Mouse (Mus musculus) megakaryocyte, embryonic 14.5 days (primary cell): ENCODE results near the gene Dnajc5. TPM values are rescaled to one million over a fixed set of nuclear protein-coding genes. Genes with fewer than 3 reads are reported as not detected.

Experiments
- H3K27me3 ChIP-seq: replicated peaks from 2 replicates; pipeline ENCODE3; 2012; ENCODE audit warnings: inconsistent platforms
- H3K36me3 ChIP-seq: replicated peaks from 2 replicates; pipeline ENCODE3; 2012; ENCODE audit warnings: low read length, inconsistent platforms, mixed read lengths
- H3K4me1 ChIP-seq: 2 replicates; pipeline ENCODE4 v1.6.1; 2012; ENCODE audit warnings: inconsistent platforms
- H3K4me3 ChIP-seq: replicated peaks from 2 replicates; pipeline ENCODE3; 2012; ENCODE audit warnings: moderate library complexity, mild to moderate bottlenecking, inconsistent platforms
- H3K9me3 ChIP-seq: 2 replicates; pipeline ENCODE4 v1.6.1; 2012; ENCODE audit warnings: inconsistent platforms
- FLI1 ChIP-seq: IDR thresholded peaks from 2 replicates; pipeline ENCODE4 v1.6.1; 2012; ENCODE audit warnings: low read length, inconsistent platforms, mixed read lengths
- GATA1 ChIP-seq: IDR thresholded peaks from 3 replicates; pipeline ENCODE4 v1.6.1; 2012; ENCODE audit warnings: mixed read lengths, low read length, inconsistent platforms, borderline replicate concordance
- polyA plus RNA-seq: library from polyadenylated mRNA; stranded (reverse); fragments of >175 nt; gene quantifications from 2 replicates; pipeline ENCODE4 v1.2.3, GENCODE M21; 2012; ENCODE audit warnings: low replicate concordance; ENCODE audit not compliant: insufficient read depth

Gene Dnajc5
- polyA plus RNA-seq, 1 experiment = 10.4 TPM

GRCm38 (mm10) chr2:181593042-181593421 is 72.7 kb downstream of the Dnajc5 start:
- TF ChIP-seq GATA1 = no peak
- no peak for TF ChIP-seq FLI1
- H3K36me3 ChIP-seq = peaks cover 29% of the 10 kb centered on the region
- H3K4me3 ChIP-seq = peak overlapping the region; percentile 96
- H3K27me3 ChIP-seq = no peaks in the 10 kb centered on the region
- no peaks in the 10 kb centered on the region for H3K9me3 ChIP-seq
- peaks cover 57% of the 10 kb centered on the region for H3K4me1 ChIP-seq

- TF ChIP-seq FLI1 = no peak
- no peak for TF ChIP-seq GATA1
- peaks cover 61% of the 10 kb centered on the region for H3K4me1 ChIP-seq
These were observed 73.7 kb downstream of the Dnajc5 start for GRCm38 (mm10) chr2:181593937-181594336.

DNA sequence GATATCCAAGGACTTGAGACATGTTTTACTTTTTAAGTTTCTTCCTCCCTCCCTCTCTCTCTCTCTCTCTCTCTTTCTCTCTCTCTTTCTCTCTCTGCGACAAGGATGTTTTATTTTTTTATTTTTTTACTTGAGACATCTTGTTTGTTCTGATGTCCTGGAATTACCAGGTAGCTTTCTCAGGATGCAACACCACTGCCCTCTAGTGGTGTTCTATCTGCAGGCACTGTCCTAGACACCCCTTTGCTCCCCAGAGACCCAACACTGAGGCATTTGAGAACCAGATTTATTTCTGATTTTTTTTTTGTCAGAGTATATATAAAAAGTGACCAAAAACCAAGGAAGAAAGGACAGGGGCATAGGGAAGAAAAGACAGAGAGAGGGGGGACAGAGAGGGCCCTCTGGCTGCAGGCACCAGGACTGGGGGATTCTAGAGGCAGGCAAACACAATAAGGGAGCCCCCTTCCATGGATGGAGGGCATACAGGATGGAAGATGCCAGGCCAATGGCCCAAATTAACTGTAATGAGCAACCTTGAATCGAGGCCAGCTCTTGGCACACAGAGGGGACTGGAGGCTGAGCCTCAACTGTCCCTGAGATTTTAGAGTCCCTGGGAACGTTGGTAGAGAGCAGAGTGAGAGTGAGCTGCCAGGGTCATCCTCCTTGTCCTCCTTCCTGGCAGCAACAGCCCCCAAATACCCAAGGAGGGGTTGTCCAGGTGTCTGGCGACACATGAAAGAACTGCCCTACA is 74.8 kb downstream of the Dnajc5 start:
- no peak overlapping the region for H3K4me3 ChIP-seq
- no peaks in the 10 kb centered on the region for H3K27me3 ChIP-seq
- TF ChIP-seq FLI1 = no peak
- TF ChIP-seq GATA1 = no peak
- H3K36me3 ChIP-seq = peaks cover 8% of the 10 kb centered on the region
- H3K4me1 ChIP-seq = peaks cover 73% of the 10 kb centered on the region
- no peaks in the 10 kb centered on the region for H3K9me3 ChIP-seq

More at GRCm38 (mm10) chr2:181593937-181594336, 73.7 kb downstream of the Dnajc5 start:
- Histone ChIP-seq H3K9me3 (no peaks in the 10 kb centered on the region), H3K4me3 (peak overlapping the region; percentile 33), H3K36me3 (peaks cover 20% of the 10 kb centered on the region), H3K27me3 (no peaks in the 10 kb centered on the region)

GRCm38 (mm10) chr2:181596221-181596960 is 76.1 kb downstream of the Dnajc5 start:
- H3K9me3 ChIP-seq = no peaks in the 10 kb centered on the region
- no peaks in the 10 kb centered on the region for H3K27me3 ChIP-seq
- H3K36me3 ChIP-seq = no peaks in the 10 kb centered on the region
- H3K4me1 ChIP-seq = peaks cover 71% of the 10 kb centered on the region
- peak overlapping the region; percentile 23 for H3K4me3 ChIP-seq
- no peak for TF ChIP-seq GATA1
- TF ChIP-seq FLI1 = no peak

- Histone ChIP-seq H3K4me1 (peaks cover 71% of the 10 kb centered on the region), H3K4me3 (peak overlapping the region; percentile 44), H3K36me3 (no peaks in the 10 kb centered on the region), H3K9me3 (no peaks in the 10 kb centered on the region), H3K27me3 (no peaks in the 10 kb centered on the region)
- TF ChIP-seq GATA1 = no peak
- no peak for TF ChIP-seq FLI1
These were observed 77.2 kb downstream of the Dnajc5 start for GRCm38 (mm10) chr2:181597378-181598061.

GRCm38 (mm10) chr2:181598454-181599351 is 78.4 kb downstream of the Dnajc5 start, which contains the start of gene Samd10:
Samd10 (minus strand) TSS chr2:181599212.
- H3K9me3 ChIP-seq = no peaks in the 10 kb centered on the region
- peaks cover 74% of the 10 kb centered on the region for H3K4me1 ChIP-seq
- no peaks in the 10 kb centered on the region for H3K36me3 ChIP-seq
- H3K27me3 ChIP-seq = no peaks in the 10 kb centered on the region
- TF ChIP-seq GATA1 (no peak), FLI1 (no peak)
- peak within 1 kb of the TSS; percentile 99 for H3K4me3 ChIP-seq

DNA sequence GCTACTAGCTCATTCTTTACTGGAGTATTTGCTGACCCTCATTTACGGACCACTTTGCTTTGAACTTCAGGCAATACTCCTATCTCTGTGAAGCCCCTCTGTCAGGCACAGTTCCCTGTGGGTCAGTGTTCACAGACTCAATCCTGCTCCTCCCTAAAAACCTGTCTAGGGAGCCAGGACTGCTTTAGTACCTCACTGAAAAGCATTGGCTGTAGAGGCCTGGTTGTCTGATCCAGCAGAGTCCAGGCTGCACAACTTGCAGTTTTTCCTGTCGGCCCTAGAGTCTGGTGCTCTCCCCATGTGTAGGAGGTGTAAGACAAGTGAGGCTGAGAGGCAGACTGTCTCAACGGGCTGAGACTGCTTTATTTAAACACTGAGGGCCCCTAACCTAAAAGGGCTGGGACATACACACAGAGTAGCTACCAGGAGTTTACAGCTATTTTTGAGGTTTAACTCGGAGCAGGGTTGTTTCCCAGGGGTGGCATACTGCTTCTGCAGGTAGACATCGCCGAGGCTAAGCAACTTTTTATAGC is 80.0 kb downstream of the Dnajc5 start:
- Histone ChIP-seq H3K36me3 (peaks cover 3% of the 10 kb centered on the region), H3K4me1 (peaks cover 69% of the 10 kb centered on the region), H3K9me3 (no peaks in the 10 kb centered on the region), H3K4me3 (peak overlapping the region; percentile 99), H3K27me3 (no peaks in the 10 kb centered on the region)
- TF ChIP-seq FLI1 (no peak), GATA1 (no peak)

DNA sequence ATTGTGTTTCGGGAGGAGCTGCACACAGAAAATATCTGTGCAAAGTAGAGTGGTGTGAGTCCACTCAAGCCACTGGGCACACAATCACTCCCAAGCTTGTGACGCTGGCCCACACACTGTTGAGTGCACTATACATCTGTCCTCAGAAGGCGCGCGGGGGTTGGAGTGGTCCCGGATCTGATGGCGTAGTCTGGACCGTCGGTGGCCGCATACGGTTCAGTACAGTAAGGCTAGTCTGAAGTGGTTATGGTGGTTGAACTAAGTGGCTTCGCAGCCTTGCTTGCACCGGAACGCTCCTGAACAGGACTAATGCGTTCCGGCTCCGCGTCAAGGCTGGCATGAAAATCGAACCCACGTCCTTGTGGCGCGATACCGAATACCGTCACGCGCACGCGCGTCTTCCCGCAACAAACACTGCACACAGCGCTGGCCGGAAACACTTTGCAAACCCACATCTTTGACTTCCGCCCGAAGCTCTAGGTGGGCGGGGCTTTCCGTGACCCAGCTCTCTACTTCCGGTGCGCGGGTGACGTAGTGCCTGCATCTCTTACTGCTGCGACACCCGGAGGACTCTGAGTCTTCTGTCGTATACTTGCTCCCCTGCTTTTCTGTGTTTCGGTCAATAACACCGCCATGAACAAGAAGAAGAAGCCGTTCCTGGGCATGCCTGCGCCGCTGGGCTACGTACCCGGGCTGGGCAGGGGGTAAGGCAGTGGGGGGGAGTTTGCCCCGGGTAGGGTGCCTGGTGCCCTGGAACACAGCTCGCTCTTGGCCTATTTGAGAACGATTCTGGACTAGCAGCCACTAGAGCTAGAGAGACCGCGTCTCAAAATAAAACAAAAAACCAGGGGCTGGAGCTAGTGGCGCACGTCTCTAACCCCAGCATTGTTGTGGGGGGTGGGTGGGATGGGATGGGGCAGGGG is 80.8 kb downstream of the Dnajc5 start:
- Histone ChIP-seq H3K36me3 (peaks cover 9% of the 10 kb centered on the region), H3K27me3 (no peaks in the 10 kb centered on the region), H3K4me3 (peak overlapping the region; percentile 99), H3K9me3 (no peaks in the 10 kb centered on the region), H3K4me1 (peaks cover 69% of the 10 kb centered on the region)
- TF ChIP-seq GATA1 (no peak), FLI1 (peak; percentile 98)
